Mouse (Mus musculus) cerebellum, adult 8-10 months (tissue): ENCODE results near the gene Olfr744.
"Not testable (repeated sequence)": the region's sequence is repeated elsewhere in the genome, so short reads cannot be mapped to it uniquely, and the experiment has no call there.

Experiments
- DNase-seq: peaks from one replicate; pipeline ENCODE4 v3.0.0; 2022

Olfr744 gene

DNA sequence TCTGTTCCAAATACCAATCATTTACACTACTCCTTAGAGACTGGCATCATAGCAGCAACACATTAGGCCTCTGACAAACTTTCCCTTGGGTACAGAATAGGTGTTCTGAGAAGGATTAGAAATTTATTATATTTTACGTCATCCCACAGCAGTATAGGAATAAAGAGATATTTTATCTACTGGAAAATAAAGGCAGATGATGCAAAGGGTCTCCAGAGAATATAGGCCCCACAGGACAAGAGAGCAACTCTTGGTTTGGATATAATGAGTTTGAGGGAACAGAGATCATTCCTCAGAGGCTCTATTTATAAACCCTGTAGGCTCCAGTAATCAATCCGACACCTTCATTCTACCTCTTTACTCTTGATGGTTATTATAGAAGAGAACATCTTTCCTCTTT lies at the start of gene Olfr744:
Olfr744 (plus strand) TSS at position 301 of the 400 bp plus-strand sequence.
- DNase-seq, result no peak

DNA sequence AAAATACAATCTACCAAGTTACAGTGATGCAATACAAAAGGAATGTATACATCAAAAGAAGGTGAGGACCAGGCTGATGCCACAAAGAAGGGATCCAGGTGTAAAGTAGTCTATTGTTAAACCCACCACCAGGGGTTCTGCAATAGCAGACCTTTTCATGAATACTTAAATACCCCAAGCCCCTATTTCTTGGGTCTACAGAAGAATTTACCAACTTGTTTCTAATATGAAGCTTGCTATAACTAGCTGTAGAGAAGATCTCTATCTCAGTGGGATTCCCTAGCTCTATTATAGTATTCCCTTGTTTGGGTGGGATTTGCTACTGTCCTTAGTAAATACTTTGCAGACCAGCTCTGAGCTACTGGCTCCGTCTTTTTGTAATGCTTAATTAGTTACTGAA lies 41.6 kb upstream of the Olfr744 start:
- DNase-seq, result not testable (repeated sequence)

DNA sequence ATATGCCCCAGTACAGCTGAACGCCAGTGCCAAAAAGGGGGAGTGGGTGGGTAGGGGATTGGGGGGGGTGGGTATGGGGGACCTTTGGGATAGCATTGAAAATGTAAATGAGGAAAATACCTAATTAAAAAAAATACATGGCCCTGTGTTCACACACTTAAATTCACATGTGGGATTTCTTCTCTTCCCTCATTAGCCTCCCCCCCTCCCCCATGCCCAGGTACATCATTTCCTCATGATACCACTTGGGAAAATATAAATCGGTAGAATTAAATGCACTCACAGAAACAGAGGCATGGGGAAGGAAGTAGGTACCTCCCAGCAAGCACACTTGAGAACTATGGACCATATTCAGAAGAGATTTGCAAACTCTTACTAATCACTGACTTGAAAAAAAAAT lies 24.4 kb downstream of the Olfr744 start, which contains the start of gene Olfr745:
Olfr745 (plus strand) TSS at position 301 of the 400 bp plus-strand sequence.
- DNase-seq, result no peak

DNA sequence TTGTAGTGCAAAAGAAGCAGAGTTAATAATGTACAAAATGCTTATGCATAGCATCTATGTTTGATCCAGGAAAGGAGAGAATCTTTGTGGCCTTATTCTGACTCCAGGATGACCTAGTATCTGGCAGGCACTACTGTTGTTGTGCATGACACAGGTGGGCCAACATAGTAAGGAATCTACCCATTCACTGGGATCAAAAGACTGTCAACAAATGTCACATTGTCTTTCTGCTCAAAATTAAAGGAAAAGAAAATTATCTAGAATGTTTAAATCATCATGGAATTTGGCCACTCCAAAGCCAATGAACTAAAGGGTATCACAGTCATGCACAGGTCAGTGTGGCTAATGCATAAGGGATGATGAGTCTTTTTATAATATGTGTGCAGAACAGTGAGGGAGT lies 32.1 kb downstream of the Olfr744 start, which contains the start of gene Olfr746:
Olfr746 (plus strand) TSS at position 301 of the 400 bp plus-strand sequence.
- no peak for DNase-seq
